Mouse (Mus musculus) limb, embryonic 10.5 days (tissue): Measurements from ENCODE around the gene Slc16a3. TPM values are rescaled to one million over a fixed set of nuclear protein-coding genes. Genes with fewer than 3 reads are reported as not detected.
A peak's percentile ranks its signal among the peaks of the same experiment; 100 is the strongest.

Experiments
- DNase-seq: peaks from one replicate; pipeline ENCODE4 v3.0.0-alpha.2; 2017; ENCODE audit warnings: low spot score
- H3K27ac ChIP-seq: fragments of 300-500 bp; sonication (generic); 2 replicates; pipeline ENCODE4 v1.5.1; 2016; ENCODE audit warnings: mild to moderate bottlenecking
- H3K27me3 ChIP-seq: fragments of 300-500 bp; sonication (generic); 2 replicates; pipeline ENCODE4 v1.6.1; 2016; ENCODE audit warnings: low read depth, mild to moderate bottlenecking; ENCODE audit not compliant: poor library complexity, severe bottlenecking
- H3K36me3 ChIP-seq: fragments of 300-500 bp; sonication (generic); 2 replicates; pipeline ENCODE4 v1.6.1; 2016; ENCODE audit warnings: mild to moderate bottlenecking, moderate library complexity
- H3K4me1 ChIP-seq: fragments of 300-500 bp; sonication (generic); 2 replicates; pipeline ENCODE4 v1.6.1; 2016
- H3K4me3 ChIP-seq: fragments of 300-500 bp; sonication (generic); 2 replicates; pipeline ENCODE4 v1.5.1; 2016; ENCODE audit warnings: mild to moderate bottlenecking, moderate library complexity
- H3K9me3 ChIP-seq: fragments of 300-500 bp; sonication (generic); replicated peaks from 2 replicates; pipeline ENCODE4 v1.6.1; 2016; ENCODE audit warnings: mild to moderate bottlenecking
- WGBS: fragments of 180-500 bp; shearing (Covaris S2); methylation state at CpG from one replicate; pipeline ENCODE4 v1.1.7; 2016; 5-methylcytosine and 5-hydroxymethylcytosine counted together
- polyA plus RNA-seq: library from polyadenylated mRNA; unstranded; fragments of >200 nt; fragmentation: Nextera tagmentation; extraction: Ambion mirVana; gene quantifications from 2 replicates; pipeline ENCODE4 v1.2.1, GENCODE M21; 2016

Slc16a3 gene
- polyA plus RNA-seq, 1 experiment from 2014 or later: 119 TPM

DNA sequence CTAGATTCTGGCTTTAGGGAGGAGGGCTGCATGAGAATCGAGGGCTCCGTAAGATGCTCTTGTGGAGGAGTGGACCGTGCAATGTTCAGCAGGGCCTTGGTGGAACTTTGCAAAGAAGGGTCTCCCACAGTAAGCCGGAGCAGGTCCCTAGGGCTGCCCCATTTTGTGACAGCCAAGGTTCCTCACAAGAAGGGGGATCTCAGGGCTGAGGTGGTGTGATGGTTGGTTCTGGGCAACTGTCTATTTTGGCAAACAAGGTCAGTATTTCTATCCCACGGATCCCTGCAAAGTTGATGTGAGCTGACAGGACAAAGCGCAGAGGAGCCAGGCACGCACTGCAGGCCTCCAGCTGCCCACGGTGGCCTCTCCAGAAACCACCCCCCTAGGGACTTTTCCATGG is 3.0 kb downstream of the Slc16a3 start:
- peak overlapping the region; percentile 68 for H3K4me3 ChIP-seq
- peaks cover 16% of the 10 kb centered on the region; the same call in 1 of the 2 replicates for H3K27me3 ChIP-seq
- DNase-seq: no peak
- no peaks in the 10 kb centered on the region for H3K9me3 ChIP-seq
- H3K27ac ChIP-seq: peak overlapping the region; percentile 89
- H3K4me1 ChIP-seq: peaks cover 52% of the 10 kb centered on the region
- WGBS: 56% methylated on average over 8 of the region's 8 CpGs
- H3K36me3 ChIP-seq: peaks cover 42% of the 10 kb centered on the region

- H3K36me3 ChIP-seq: peaks cover 50% of the 10 kb centered on the region
- DNase-seq: no peak
- peak overlapping the region; percentile 89; the same call in 1 of the 2 replicates for H3K27ac ChIP-seq
- H3K4me3 ChIP-seq: peak overlapping the region; percentile 68; the same call in 1 of the 2 replicates
- H3K9me3 ChIP-seq: no peaks in the 10 kb centered on the region
- WGBS: 81% methylated on average over 9 of the region's 9 CpGs
- peaks cover 55% of the 10 kb centered on the region for H3K4me1 ChIP-seq
- peaks cover 16% of the 10 kb centered on the region; the same call in 1 of the 2 replicates for H3K27me3 ChIP-seq
These were observed 3.8 kb downstream of the Slc16a3 start for GRCm38 (mm10) chr11:120951731-120952730.

DNA sequence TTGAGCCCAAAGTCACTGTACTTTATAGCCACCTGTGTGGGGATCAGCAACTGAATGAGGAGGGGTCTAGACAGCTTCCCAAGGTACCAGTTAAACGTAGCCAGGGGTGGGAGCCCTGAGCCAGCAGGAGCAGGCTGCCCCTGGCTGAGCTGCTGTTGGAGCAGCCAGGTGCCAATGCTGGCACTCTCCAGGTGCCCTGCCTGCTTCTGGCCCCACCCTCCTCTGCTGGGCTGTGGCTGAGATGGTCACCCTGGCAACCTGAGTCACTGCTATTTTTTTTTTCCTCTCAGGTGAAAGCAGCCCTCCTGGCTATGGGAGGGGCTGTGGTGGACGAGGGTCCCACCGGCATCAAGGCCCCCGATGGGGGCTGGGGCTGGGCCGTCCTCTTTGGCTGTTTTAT is 6.7 kb downstream of the Slc16a3 start:
- H3K27me3 ChIP-seq: peaks cover 1% of the 10 kb centered on the region; the same call in 1 of the 2 replicates
- H3K9me3 ChIP-seq: no peaks in the 10 kb centered on the region
- H3K27ac ChIP-seq: no peak overlapping the region
- H3K36me3 ChIP-seq: peaks cover 79% of the 10 kb centered on the region
- H3K4me3 ChIP-seq: no peak overlapping the region
- 83% methylated on average over 5 of the region's 5 CpGs for WGBS
- no peak for DNase-seq
- peaks cover 41% of the 10 kb centered on the region for H3K4me1 ChIP-seq

DNA sequence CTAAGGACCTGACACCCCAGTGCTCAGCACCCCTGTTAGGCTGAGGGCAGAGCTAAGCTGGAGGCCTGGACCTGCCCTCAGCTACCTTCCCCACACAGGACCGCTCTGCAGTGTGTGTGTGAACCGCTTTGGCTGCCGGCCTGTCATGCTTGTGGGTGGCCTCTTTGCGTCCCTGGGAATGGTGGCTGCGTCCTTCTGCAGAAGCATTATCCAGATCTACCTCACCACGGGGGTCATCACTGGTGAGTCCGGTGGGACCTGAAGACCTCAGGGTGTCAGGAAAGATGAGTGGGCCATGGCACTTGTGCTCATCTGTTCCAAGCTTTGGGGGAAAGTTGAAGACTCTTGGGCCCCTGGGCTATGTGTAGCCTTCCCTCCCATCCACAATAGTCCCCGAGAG is 7.4 kb downstream of the Slc16a3 start:
- no peak overlapping the region for H3K27ac ChIP-seq
- no peak for DNase-seq
- no peak overlapping the region for H3K4me3 ChIP-seq
- no peaks in the 10 kb centered on the region for H3K9me3 ChIP-seq
- WGBS: 90% methylated on average over 8 of the region's 8 CpGs
- peaks cover 34% of the 10 kb centered on the region for H3K4me1 ChIP-seq
- no peaks in the 10 kb centered on the region for H3K27me3 ChIP-seq
- H3K36me3 ChIP-seq: peaks cover 86% of the 10 kb centered on the region

GRCm38 (mm10) chr11:120957052-120957451 is 8.8 kb downstream of the Slc16a3 start:
- no peak for DNase-seq
- WGBS: 77% methylated on average over 8 of the region's 8 CpGs

GRCm38 (mm10) chr11:120957731-120958257 is 9.5 kb downstream of the Slc16a3 start:
- WGBS: 80% methylated on average over 15 of the region's 15 CpGs
- Histone ChIP-seq H3K27ac (no peak overlapping the region), H3K4me1 (peaks cover 16% of the 10 kb centered on the region), H3K27me3 (no peaks in the 10 kb centered on the region), H3K36me3 (peaks cover 96% of the 10 kb centered on the region), H3K9me3 (no peaks in the 10 kb centered on the region), H3K4me3 (no peak overlapping the region)
- DNase-seq: no peak

More at GRCm38 (mm10) chr11:120957052-120957451, 8.8 kb downstream of the Slc16a3 start:
- Histone ChIP-seq H3K4me1 (peaks cover 20% of the 10 kb centered on the region), H3K9me3 (no peaks in the 10 kb centered on the region), H3K27me3 (no peaks in the 10 kb centered on the region), H3K4me3 (no peak overlapping the region), H3K27ac (no peak overlapping the region), H3K36me3 (peaks cover 96% of the 10 kb centered on the region)

DNA sequence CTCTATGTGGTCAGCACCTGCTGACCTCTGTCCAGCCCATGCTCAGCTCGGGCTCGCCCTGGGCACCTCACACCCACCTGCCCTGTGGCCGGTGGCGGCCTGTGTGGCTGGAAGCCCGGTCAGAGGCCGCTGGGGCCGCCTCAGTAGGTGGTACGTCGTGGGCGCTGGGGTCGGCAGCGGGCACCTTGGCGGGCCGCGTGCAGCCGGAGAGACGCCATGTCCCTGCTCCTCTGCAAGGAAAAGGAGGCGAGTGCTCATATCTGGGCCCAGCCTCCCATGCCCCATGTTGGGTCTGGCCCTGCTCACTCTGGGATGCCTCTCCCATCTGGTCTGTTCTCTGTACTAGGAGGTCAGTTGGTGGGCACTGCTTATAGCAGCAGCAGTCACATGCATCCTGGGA is 10.8 kb downstream of the Slc16a3 start:
- Histone ChIP-seq H3K9me3 (no peaks in the 10 kb centered on the region), H3K27ac (0 out of 2 replicates have a peak overlapping the region, but pooled peaks have one; percentile 9), H3K27me3 (no peaks in the 10 kb centered on the region), H3K4me3 (no peak overlapping the region), H3K36me3 (peaks cover 98% of the 10 kb centered on the region), H3K4me1 (peaks cover 16% of the 10 kb centered on the region)
- WGBS: 91% methylated on average over 18 of the region's 18 CpGs
- no peak for DNase-seq

GRCm38 (mm10) chr11:120959564-120959963 is 11.3 kb downstream of the Slc16a3 start:
- peaks cover 99% of the 10 kb centered on the region for H3K36me3 ChIP-seq
- 86% methylated on average over 3 of the region's 3 CpGs for WGBS
- H3K27ac ChIP-seq: no peak overlapping the region
- H3K4me3 ChIP-seq: no peak overlapping the region
- peaks cover 16% of the 10 kb centered on the region for H3K4me1 ChIP-seq
- H3K27me3 ChIP-seq: no peaks in the 10 kb centered on the region
- H3K9me3 ChIP-seq: no peaks in the 10 kb centered on the region
- no peak for DNase-seq

- DNase-seq: no peak
- H3K9me3 ChIP-seq: no peaks in the 10 kb centered on the region
- peaks cover 13% of the 10 kb centered on the region for H3K4me1 ChIP-seq
- 68% methylated on average over 1 of the region's 1 CpGs for WGBS
- no peak overlapping the region for H3K4me3 ChIP-seq
- H3K27ac ChIP-seq: no peak overlapping the region
- peaks cover 99% of the 10 kb centered on the region for H3K36me3 ChIP-seq
- no peaks in the 10 kb centered on the region for H3K27me3 ChIP-seq
These were observed 12.0 kb downstream of the Slc16a3 start for GRCm38 (mm10) chr11:120960248-120960647.

GRCm38 (mm10) chr11:120961594-120961993 is 13.3 kb downstream of the Slc16a3 start:
- DNase-seq: no peak
- no peaks in the 10 kb centered on the region for H3K27me3 ChIP-seq
- no peaks in the 10 kb centered on the region for H3K9me3 ChIP-seq
- no peak overlapping the region for H3K4me3 ChIP-seq
- peaks cover 99% of the 10 kb centered on the region for H3K36me3 ChIP-seq
- H3K27ac ChIP-seq: no peak overlapping the region
- peaks cover 11% of the 10 kb centered on the region; the same call in 1 of the 2 replicates for H3K4me1 ChIP-seq
- 89% methylated on average over 7 of the region's 7 CpGs for WGBS

- WGBS: 91% methylated on average over 13 of the region's 13 CpGs
- Histone ChIP-seq H3K27me3 (no peaks in the 10 kb centered on the region), H3K4me3 (no peak overlapping the region), H3K27ac (no peak overlapping the region), H3K9me3 (no peaks in the 10 kb centered on the region), H3K36me3 (peaks cover 99% of the 10 kb centered on the region), H3K4me1 (peaks cover 11% of the 10 kb centered on the region; the same call in 1 of the 2 replicates)
- no peak for DNase-seq
These were observed 13.9 kb downstream of the Slc16a3 start for GRCm38 (mm10) chr11:120962050-120962771.

DNA sequence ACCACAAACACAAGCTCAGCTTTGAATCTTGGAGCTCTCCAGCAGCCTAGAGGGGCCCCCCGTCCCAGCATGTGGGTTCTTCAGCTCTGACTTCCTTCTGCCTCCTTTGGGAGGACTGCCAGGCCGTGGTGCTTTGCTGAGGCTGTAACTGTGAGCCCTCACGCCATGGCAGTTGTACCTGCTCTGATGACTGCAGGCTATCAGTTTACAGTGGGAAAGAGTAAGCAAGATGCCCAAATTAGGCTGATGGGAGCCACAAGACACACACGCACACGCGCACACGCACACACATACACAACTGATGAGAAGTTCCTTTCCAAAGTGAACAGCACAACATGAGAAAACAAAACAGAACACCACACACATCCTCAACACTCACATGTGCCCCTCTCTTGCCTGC is 14.6 kb downstream of the Slc16a3 start:
- H3K4me1 ChIP-seq: peaks cover 9% of the 10 kb centered on the region; the same call in 1 of the 2 replicates
- 92% methylated on average over 7 of the region's 7 CpGs for WGBS
- no peaks in the 10 kb centered on the region for H3K27me3 ChIP-seq
- H3K27ac ChIP-seq: no peak overlapping the region
- peaks cover 99% of the 10 kb centered on the region for H3K36me3 ChIP-seq
- DNase-seq: no peak
- H3K9me3 ChIP-seq: no peaks in the 10 kb centered on the region
- H3K4me3 ChIP-seq: no peak overlapping the region
